Mouse (Mus musculus) lung, embryonic 15.5 days (tissue): Measurements from ENCODE around the gene Chst15. TPM values are rescaled to one million over a fixed set of nuclear protein-coding genes. Genes with fewer than 3 reads are reported as not detected.

ENCODE experiments used
- ATAC-seq: fragments of 200-750 bp; cut with Nextera tagmentation; 2 replicates; pipeline ENCODE4 v1.8.0; 2017; ENCODE audit warnings: moderate number of reproducible peaks, borderline replicate concordance; ENCODE audit not compliant: low FRiP score, low TSS enrichment; ENCODE audit errors: extremely low read depth
- H3K27ac ChIP-seq: fragments of 300-500 bp; sonication (generic); 2 replicates; pipeline ENCODE4 v1.5.1; 2015; ENCODE audit warnings: moderate library complexity, mild to moderate bottlenecking, inconsistent platforms
- H3K27me3 ChIP-seq: fragments of 300-500 bp; sonication (generic); 2 replicates; pipeline ENCODE4 v1.6.1; 2015; ENCODE audit warnings: inconsistent platforms
- H3K36me3 ChIP-seq: fragments of 300-500 bp; sonication (generic); 2 replicates; pipeline ENCODE4 v1.6.1; 2015; ENCODE audit warnings: inconsistent platforms
- H3K4me1 ChIP-seq: fragments of 300-500 bp; sonication (generic); 2 replicates; pipeline ENCODE4 v1.6.1; 2015; ENCODE audit warnings: inconsistent platforms
- H3K4me2 ChIP-seq: fragments of 300-500 bp; sonication (generic); 2 replicates; pipeline ENCODE4 v1.6.1; 2015; ENCODE audit warnings: inconsistent platforms, mild to moderate bottlenecking, moderate library complexity
- H3K4me3 ChIP-seq: fragments of 300-500 bp; sonication (generic); 2 replicates; pipeline ENCODE4 v1.5.1; 2015; ENCODE audit warnings: mild to moderate bottlenecking, inconsistent platforms
- H3K9ac ChIP-seq: fragments of 300-500 bp; sonication (generic); 2 replicates; pipeline ENCODE4 v1.6.1; 2015; ENCODE audit warnings: inconsistent platforms
- H3K9me3 ChIP-seq: fragments of 300-500 bp; sonication (generic); 2 replicates; pipeline ENCODE4 v1.6.1; 2016; ENCODE audit warnings: inconsistent platforms
- WGBS: fragments of 180-500 bp; shearing (Covaris S2); methylation state at CpG from one replicate; pipeline ENCODE4 v1.1.7; 2015; 5-methylcytosine and 5-hydroxymethylcytosine counted together
- polyA plus RNA-seq: library from polyadenylated mRNA; unstranded; fragments of >200 nt; fragmentation: Nextera tagmentation; extraction: Ambion mirVana; gene quantifications from 2 replicates; pipeline ENCODE4 v1.2.1, GENCODE M21; 2015

Chst15 gene
- polyA plus RNA-seq, 1 experiment from 2014 or later, result 20.3 TPM

- Histone ChIP-seq H3K4me3 (no peak overlapping the region), H3K9ac (no peak overlapping the region), H3K4me1 (no peaks in the 10 kb centered on the region), H3K9me3 (no peaks in the 10 kb centered on the region), H3K36me3 (no peaks in the 10 kb centered on the region), H3K27ac (no peak overlapping the region), H3K27me3 (no peaks in the 10 kb centered on the region), H3K4me2 (no peak overlapping the region)
- WGBS, result 15% methylated on average over 1 of the region's 1 CpGs
- ATAC-seq, result no peak
Observed at GRCm38 (mm10) chr7:132204073-132204612, 112.9 kb downstream of the Chst15 start.

GRCm38 (mm10) chr7:132199686-132200085 is 117.3 kb downstream of the Chst15 start:
- Histone ChIP-seq H3K9me3 (no peaks in the 10 kb centered on the region), H3K4me3 (no peak overlapping the region), H3K27ac (no peak overlapping the region), H3K27me3 (no peaks in the 10 kb centered on the region), H3K9ac (no peak overlapping the region), H3K4me1 (no peaks in the 10 kb centered on the region), H3K36me3 (no peaks in the 10 kb centered on the region), H3K4me2 (no peak overlapping the region)
- WGBS, result 37% methylated on average over 6 of the region's 6 CpGs
- no peak for ATAC-seq

GRCm38 (mm10) chr7:132198806-132199205 is 118.2 kb downstream of the Chst15 start:
- Histone ChIP-seq H3K9me3 (no peaks in the 10 kb centered on the region), H3K4me1 (no peaks in the 10 kb centered on the region), H3K36me3 (no peaks in the 10 kb centered on the region), H3K27ac (no peak overlapping the region), H3K4me2 (no peak overlapping the region), H3K9ac (no peak overlapping the region), H3K27me3 (no peaks in the 10 kb centered on the region), H3K4me3 (no peak overlapping the region)
- 83% methylated on average over 1 of the region's 1 CpGs for WGBS
- ATAC-seq, result no peak

- ATAC-seq, result no peak
- Histone ChIP-seq H3K27me3 (no peaks in the 10 kb centered on the region), H3K27ac (no peak overlapping the region), H3K4me3 (no peak overlapping the region), H3K36me3 (no peaks in the 10 kb centered on the region), H3K9ac (no peak overlapping the region), H3K4me1 (no peaks in the 10 kb centered on the region), H3K4me2 (no peak overlapping the region), H3K9me3 (no peaks in the 10 kb centered on the region)
- WGBS, result 13% methylated on average over 7 of the region's 7 CpGs
Observed at GRCm38 (mm10) chr7:132197817-132198475, 119.1 kb downstream of the Chst15 start.

- Histone ChIP-seq H3K9ac (no peak overlapping the region), H3K9me3 (no peaks in the 10 kb centered on the region), H3K4me1 (no peaks in the 10 kb centered on the region), H3K4me2 (no peak overlapping the region), H3K27me3 (no peaks in the 10 kb centered on the region), H3K27ac (no peak overlapping the region), H3K4me3 (no peak overlapping the region), H3K36me3 (no peaks in the 10 kb centered on the region)
- no peak for ATAC-seq
- 70% methylated on average over 1 of the region's 1 CpGs for WGBS
Observed at GRCm38 (mm10) chr7:132196581-132196980, 120.4 kb downstream of the Chst15 start.

GRCm38 (mm10) chr7:132193606-132194005 is 123.4 kb downstream of the Chst15 start:
- Histone ChIP-seq H3K27ac (no peak overlapping the region), H3K4me1 (no peaks in the 10 kb centered on the region), H3K27me3 (no peaks in the 10 kb centered on the region), H3K4me3 (no peak overlapping the region), H3K4me2 (no peak overlapping the region), H3K9ac (no peak overlapping the region), H3K9me3 (no peaks in the 10 kb centered on the region), H3K36me3 (no peaks in the 10 kb centered on the region)
- 84% methylated on average over 2 of the region's 2 CpGs for WGBS
- ATAC-seq, result no peak

GRCm38 (mm10) chr7:132187456-132187855 is 129.6 kb downstream of the Chst15 start:
- H3K9me3 ChIP-seq, result no peaks in the 10 kb centered on the region
- no peak for ATAC-seq
- no peak overlapping the region for H3K4me2 ChIP-seq
- H3K4me3 ChIP-seq, result no peak overlapping the region
- H3K4me1 ChIP-seq, result no peaks in the 10 kb centered on the region
- H3K27ac ChIP-seq, result no peak overlapping the region
- no peaks in the 10 kb centered on the region for H3K27me3 ChIP-seq
- no peaks in the 10 kb centered on the region for H3K36me3 ChIP-seq
- WGBS, result 51% methylated on average over 3 of the region's 3 CpGs
- H3K9ac ChIP-seq, result no peak overlapping the region

Other genes with a start within 250 kb of the Chst15 start
- 0.96 and 2.1 TPM in 2 replicates for gene Cpxm2, start 162.5 kb downstream of the Chst15 start, polyA plus RNA-seq